Mouse (Mus musculus): ENCODE measurements around the gene Tfec.

GRCm38 (mm10) chr6:16943513-16943912 lies 45.3 kb upstream of the Tfec start:
- TF ChIP-seq POLR2A (IDR thresholded peaks at IDR 0.05; ENCODE audit: borderline replicate concordance, low read depth, low read length), result no peak
- no peak for TF ChIP-seq CTCF (IDR thresholded peaks at IDR 0.05; ENCODE audit: low read depth, low read length)
